Mouse (Mus musculus) heart, adult 2 months (tissue): ENCODE data around the gene H2-M10.4. TPM values are rescaled to one million over a fixed set of nuclear protein-coding genes. Genes with fewer than 3 reads are reported as not detected.
"Not testable (repeated sequence)": the region's sequence is repeated elsewhere in the genome, so short reads cannot be mapped to it uniquely, and the experiment has no call there.

ENCODE experiments used
- DNase-seq, 2 experiments: peaks; one replicate each; pipeline ENCODE4 v3.0.0; 2021
- H3K27ac ChIP-seq: fragments of 200-600 bp; 2 replicates; pipeline ENCODE4 v1.8.1; 2022
- H3K27me3 ChIP-seq: fragments of 200-500 bp; 2 replicates; pipeline ENCODE4 v1.6.1; 2012; ENCODE audit warnings: mild to moderate bottlenecking, low read length, inconsistent platforms, mixed read lengths; ENCODE audit not compliant: control insufficient read depth, insufficient read depth
- H3K36me3 ChIP-seq: fragments of 200-500 bp; 2 replicates; pipeline ENCODE4 v1.6.1; 2012; ENCODE audit warnings: low read length, inconsistent platforms; ENCODE audit not compliant: control insufficient read depth, insufficient read depth
- H3K4me1 ChIP-seq: fragments of 200-500 bp; 2 replicates; pipeline ENCODE4 v1.6.1; 2011; ENCODE audit warnings: low read length; ENCODE audit not compliant: control insufficient read depth, insufficient read depth
- H3K4me3 ChIP-seq: fragments of 200-600 bp; 2 replicates; pipeline ENCODE4 v1.8.1; 2022
- H3K79me2 ChIP-seq: fragments of 200-500 bp; replicated peaks from 2 replicates; pipeline ENCODE4 v1.6.1; 2012; ENCODE audit warnings: mild to moderate bottlenecking, inconsistent platforms, low read length, moderate library complexity, mixed read lengths; ENCODE audit not compliant: control insufficient read depth, insufficient read depth
- H3K9ac ChIP-seq: fragments of 200-500 bp; 2 replicates; pipeline ENCODE4 v1.6.1; 2012; ENCODE audit warnings: low read depth, mild to moderate bottlenecking, control low read depth, inconsistent platforms, low read length, mixed read lengths
- CTCF ChIP-seq: fragments of 200-600 bp; IDR thresholded peaks from 2 replicates; pipeline ENCODE4 v1.8.1; 2022; ENCODE audit warnings: antibody characterized with exemption, mild to moderate bottlenecking, moderate library complexity
- EP300 ChIP-seq: fragments of 200-500 bp; IDR thresholded peaks from 2 replicates; pipeline ENCODE4 v1.6.1; 2011; ENCODE audit warnings: low read depth, low read length, control low read depth; ENCODE audit not compliant: insufficient read depth
- POLR2A ChIP-seq: fragments of 200-500 bp; IDR thresholded peaks from 2 replicates; pipeline ENCODE4 v1.6.1; 2011; ENCODE audit warnings: mild to moderate bottlenecking, low read depth, low read length, control low read depth; ENCODE audit not compliant: insufficient read depth
- WGBS: fragments of 180-500 bp; shearing (Covaris S2); methylation state at CpG from one replicate; pipeline ENCODE4 v1.1.7; 2018; 5-methylcytosine and 5-hydroxymethylcytosine counted together
- intact Hi-C: fragments of 180-260 bp; cut with DNase I; formaldehyde crosslinking; loops from one replicate; pipeline ENCODE4 v1.15.1; 2025
- long read RNA-seq: library from polyadenylated mRNA; stranded (forward); transcript quantifications from one replicate; pipeline ENCODE4 v2.0.0, GENCODE M21; 2021
- polyA plus RNA-seq: library from polyadenylated mRNA; depleted of rRNA; stranded (reverse); fragments of >200 nt; gene quantifications from 2 replicates; pipeline ENCODE4 v1.2.3, GENCODE M21; 2012; rRNA removed
- total RNA-seq, 2 experiments: library from RNA; stranded (reverse); gene quantifications; 2 replicates each; pipeline ENCODE4 v1.2.3; 2021

The H2-M10.4 gene
- not detected for total RNA-seq
- not detected in 2 replicates for polyA plus RNA-seq
- long read RNA-seq: 0 reads

- no peak for DNase-seq
- Histone ChIP-seq H3K4me3 (no peak within 1 kb of the TSS), H3K27me3 (no peaks in the 10 kb centered on the region), H3K27ac (no peak within 1 kb of the TSS), H3K79me2 (no peaks in the 10 kb centered on the region), H3K9ac (no peak within 1 kb of the TSS), H3K4me1 (no peaks in the 10 kb centered on the region), H3K36me3 (no peaks in the 10 kb centered on the region)
- intact Hi-C loops: no loop called here
- TF ChIP-seq POLR2A: no peak
- TF ChIP-seq CTCF: no peak
- TF ChIP-seq EP300: no peak
- 82% methylated on average over 7 of the region's 7 CpGs for WGBS
These were observed at the start of gene H2-M10.4 for GRCm38 (mm10) chr17:36462234-36462633. H2-M10.4 (minus strand) TSS chr17:36462334.

- no peaks in the 10 kb centered on the region for H3K27me3 ChIP-seq
- TF ChIP-seq POLR2A: no peak
- no peak for TF ChIP-seq EP300
- no peak for TF ChIP-seq CTCF
- no peaks in the 10 kb centered on the region for H3K4me1 ChIP-seq
- H3K36me3 ChIP-seq: no peaks in the 10 kb centered on the region
- intact Hi-C loops: no loop called here
- H3K27ac ChIP-seq: no peak overlapping the region
- no peaks in the 10 kb centered on the region for H3K79me2 ChIP-seq
- H3K4me3 ChIP-seq: no peak overlapping the region
- no peak overlapping the region for H3K9ac ChIP-seq
- no peak for DNase-seq
These were observed 41.8 kb upstream of the H2-M10.4 start for GRCm38 (mm10) chr17:36503910-36504309.

- H3K79me2 ChIP-seq: no peaks in the 10 kb centered on the region
- intact Hi-C loops: no loop called here
- no peaks in the 10 kb centered on the region for H3K4me1 ChIP-seq
- no peaks in the 10 kb centered on the region for H3K27me3 ChIP-seq
- 50% methylated on average over 1 of the region's 1 CpGs for WGBS
- no peaks in the 10 kb centered on the region for H3K36me3 ChIP-seq
- H3K27ac ChIP-seq: no peak overlapping the region
- no peak for DNase-seq
- H3K9ac ChIP-seq: no peak overlapping the region
- H3K4me3 ChIP-seq: no peak overlapping the region
- TF ChIP-seq POLR2A (no peak), EP300 (no peak), CTCF (no peak)
These were observed 38.3 kb upstream of the H2-M10.4 start for GRCm38 (mm10) chr17:36500435-36500834.

- H3K27ac ChIP-seq, H3K79me2 ChIP-seq, H3K27me3 ChIP-seq, H3K9ac ChIP-seq, DNase-seq, intact Hi-C loops, H3K36me3 ChIP-seq, H3K4me1 ChIP-seq, H3K4me3 ChIP-seq: not testable (repeated sequence)
- 89% methylated on average over 16 of the region's 16 CpGs for WGBS
These were observed 26.0 kb upstream of the H2-M10.4 start for GRCm38 (mm10) chr17:36488181-36488580.

GRCm38 (mm10) chr17:36486687-36487230 is 24.6 kb upstream of the H2-M10.4 start:
- no peak overlapping the region for H3K4me3 ChIP-seq
- no peak overlapping the region for H3K27ac ChIP-seq
- H3K79me2 ChIP-seq: no peaks in the 10 kb centered on the region
- TF ChIP-seq EP300: no peak
- TF ChIP-seq POLR2A: no peak
- TF ChIP-seq CTCF: no peak
- intact Hi-C loops: no loop called here
- DNase-seq: no peak
- H3K4me1 ChIP-seq: no peaks in the 10 kb centered on the region
- no peaks in the 10 kb centered on the region for H3K36me3 ChIP-seq
- no peak overlapping the region for H3K9ac ChIP-seq
- H3K27me3 ChIP-seq: no peaks in the 10 kb centered on the region
- 63% methylated on average over 1 of the region's 1 CpGs for WGBS

GRCm38 (mm10) chr17:36483865-36484264 is 21.7 kb upstream of the H2-M10.4 start:
- Histone ChIP-seq H3K79me2 (no peaks in the 10 kb centered on the region), H3K4me1 (no peaks in the 10 kb centered on the region), H3K27me3 (no peaks in the 10 kb centered on the region), H3K36me3 (no peaks in the 10 kb centered on the region), H3K9ac (no peak overlapping the region), H3K27ac (no peak overlapping the region), H3K4me3 (no peak overlapping the region)
- TF ChIP-seq POLR2A: no peak
- no peak for TF ChIP-seq CTCF
- TF ChIP-seq EP300: no peak
- WGBS: 68% methylated on average over 3 of the region's 3 CpGs
- DNase-seq: no peak
- intact Hi-C loops: no loop called here
